Mouse (Mus musculus) layer of hippocampus, postnatal 14 days (tissue): ENCODE results near the gene Prmt8. TPM values are rescaled to one million over a fixed set of nuclear protein-coding genes. Genes with fewer than 3 reads are reported as not detected.

Experiments used
- DNase-seq, 2 experiments: peaks; one replicate each; pipeline ENCODE4 v3.0.0; 2021 to 2022; ENCODE audit warnings: low spot score in 2 of 2, mixed read lengths in 1 of 2
- microRNA-seq, 2 experiments: library from miRNA; unstranded; fragments of <30 nt; microRNA quantifications; one replicate each; pipeline ENCODE4 v1.2.0; 2021
- total RNA-seq, 2 experiments: library from RNA; stranded (reverse); gene quantifications; 2 replicates each; pipeline ENCODE4 v1.2.3; 2021

Prmt8 gene
- total RNA-seq, 2 experiments from 2014 or later: 85.2 to 90.9 TPM

DNA sequence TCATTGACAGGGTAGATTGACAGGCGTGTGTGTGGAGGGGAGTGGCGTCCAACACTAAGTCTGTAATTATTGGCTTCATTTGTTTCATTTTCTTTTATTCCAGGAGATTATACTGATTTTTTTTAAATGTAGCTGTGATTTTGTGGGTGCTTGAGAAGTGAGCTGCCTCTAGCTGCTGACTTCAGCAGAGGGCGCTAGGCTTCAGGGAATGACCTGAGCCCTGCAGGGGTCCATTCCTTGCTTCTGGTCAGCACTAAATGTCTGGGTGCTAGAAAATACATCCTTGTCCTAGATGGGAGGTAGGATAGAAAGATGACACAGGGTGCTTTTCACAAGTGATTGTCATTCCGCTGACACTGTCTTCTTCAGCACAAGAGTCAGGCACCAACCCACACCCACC, 99.2 kb downstream of the Prmt8 start:
- DNase-seq: no peak

DNA sequence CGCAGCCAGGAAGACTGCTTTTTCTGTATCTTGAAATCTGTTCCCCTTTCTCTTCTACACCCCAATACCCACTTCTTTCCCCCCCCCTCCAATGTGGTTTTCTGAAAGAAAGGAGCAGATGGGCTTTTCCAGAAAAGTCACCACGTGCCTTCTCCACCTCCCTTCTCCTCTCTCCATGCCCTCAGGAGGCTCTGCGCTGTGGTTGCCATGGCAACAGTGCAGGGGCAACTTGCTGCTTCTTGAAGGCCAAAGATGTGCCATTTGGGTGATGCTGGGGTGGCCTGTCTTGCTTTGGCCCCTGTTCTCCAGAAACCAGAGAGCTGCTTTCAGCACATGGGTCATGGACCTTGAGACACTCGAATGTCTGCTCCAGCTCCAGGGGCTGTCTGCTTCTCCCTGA, 100.0 kb downstream of the Prmt8 start:
- DNase-seq: no peak

DNA sequence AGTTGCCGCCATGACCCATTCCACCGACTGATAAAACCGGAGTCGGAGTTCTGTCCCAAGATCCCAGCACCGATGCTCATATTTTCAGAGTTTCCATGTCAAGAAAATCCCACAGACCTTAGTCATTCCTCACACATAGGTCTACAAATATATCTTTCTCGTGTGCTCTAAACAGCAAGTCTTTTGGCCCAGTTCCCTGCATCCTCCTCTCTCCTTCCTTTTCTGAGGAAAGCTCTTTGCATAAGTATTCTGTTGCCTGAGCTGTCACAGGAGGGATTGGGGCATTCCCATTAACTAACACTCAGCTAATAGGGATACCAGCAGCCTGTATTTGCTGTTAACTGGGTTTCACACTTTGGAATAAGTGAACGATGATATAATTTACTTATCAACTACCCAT, 106.0 kb downstream of the Prmt8 start:
- DNase-seq: no peak

DNA sequence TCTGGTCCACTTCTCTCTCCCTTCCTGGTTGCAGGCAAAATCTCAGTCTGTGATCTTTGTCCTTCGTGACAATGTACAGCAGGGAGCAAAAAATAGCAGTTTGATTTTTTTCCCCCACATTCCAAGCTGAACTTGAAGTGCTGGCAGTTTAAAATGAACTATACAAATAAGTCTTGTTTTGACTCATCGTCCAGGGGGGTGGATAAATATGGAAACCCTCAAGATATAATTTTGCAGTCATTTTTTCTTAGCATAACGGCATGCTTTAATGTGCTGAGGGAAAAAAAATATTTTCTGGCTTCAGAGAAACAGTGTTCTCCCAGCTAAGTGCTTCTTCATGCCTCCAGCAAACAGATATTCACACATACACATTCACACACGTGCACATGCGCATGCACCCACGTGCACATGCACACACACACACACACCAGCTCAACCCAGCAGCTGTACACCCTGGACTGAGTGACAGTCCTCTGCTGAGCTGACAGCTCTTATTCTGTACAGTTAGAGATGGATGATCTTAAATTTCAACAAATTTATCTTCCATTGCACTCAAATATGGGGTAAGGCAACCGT, 107.5 kb downstream of the Prmt8 start:
- no peak for DNase-seq

DNA sequence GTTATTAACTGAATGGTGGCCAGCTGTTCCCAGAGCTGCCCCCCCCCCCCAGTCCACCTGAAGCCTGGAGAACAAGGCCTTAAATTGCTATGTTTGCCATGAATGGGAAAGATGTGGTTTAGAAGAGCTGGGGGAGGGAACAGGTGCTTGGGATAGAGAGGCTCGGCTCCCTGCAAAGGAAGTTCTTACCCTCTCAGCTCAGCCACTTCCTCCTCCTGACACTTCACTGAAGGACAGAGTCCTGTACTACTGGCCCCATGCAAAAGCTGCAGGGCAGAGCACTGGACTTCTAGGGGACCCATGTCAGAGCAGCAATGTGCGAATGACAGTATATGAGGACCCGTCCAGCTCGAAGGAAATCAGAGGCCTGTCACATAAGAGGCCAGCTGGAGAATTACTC, 109.3 kb downstream of the Prmt8 start:
- no peak for DNase-seq

DNA sequence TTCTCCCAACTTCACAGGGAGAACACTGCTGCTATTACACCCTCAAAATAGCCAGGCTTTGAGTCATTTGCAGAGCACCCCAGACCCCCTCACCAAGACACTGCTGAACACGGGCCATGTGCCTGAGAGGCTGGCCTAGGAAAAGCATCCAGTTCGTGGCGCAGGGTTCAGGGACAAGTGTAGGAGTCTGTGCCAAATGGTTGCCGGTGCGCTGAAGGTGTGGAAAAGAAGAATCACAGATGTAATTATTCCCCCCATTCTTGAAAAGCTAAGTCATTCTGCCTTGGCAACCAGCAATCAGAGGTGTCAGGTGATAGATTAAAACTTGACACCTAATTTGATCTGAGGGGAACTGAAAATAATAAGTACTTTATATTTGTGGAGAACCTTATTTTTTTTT, 109.8 kb downstream of the Prmt8 start:
- DNase-seq: no peak

DNA sequence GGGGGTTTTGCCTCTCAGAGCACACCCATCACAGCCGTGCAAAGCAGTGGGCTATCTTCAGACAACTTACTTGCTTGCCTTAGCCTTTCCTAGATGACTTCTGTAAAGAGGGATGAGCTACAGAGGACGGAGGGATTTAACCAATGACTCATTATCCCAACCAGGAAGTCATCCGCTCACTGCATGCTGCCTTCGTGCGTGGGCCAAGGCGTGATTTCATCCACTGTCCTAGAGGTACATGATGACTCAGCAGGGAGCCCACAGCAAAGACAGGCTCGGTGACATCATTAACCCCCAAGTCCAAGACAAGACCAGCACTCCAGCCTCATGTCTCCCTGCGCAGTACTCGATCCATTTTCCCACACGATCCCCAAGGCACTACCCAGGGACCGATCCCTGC, 112.1 kb downstream of the Prmt8 start:
- DNase-seq: no peak

DNA sequence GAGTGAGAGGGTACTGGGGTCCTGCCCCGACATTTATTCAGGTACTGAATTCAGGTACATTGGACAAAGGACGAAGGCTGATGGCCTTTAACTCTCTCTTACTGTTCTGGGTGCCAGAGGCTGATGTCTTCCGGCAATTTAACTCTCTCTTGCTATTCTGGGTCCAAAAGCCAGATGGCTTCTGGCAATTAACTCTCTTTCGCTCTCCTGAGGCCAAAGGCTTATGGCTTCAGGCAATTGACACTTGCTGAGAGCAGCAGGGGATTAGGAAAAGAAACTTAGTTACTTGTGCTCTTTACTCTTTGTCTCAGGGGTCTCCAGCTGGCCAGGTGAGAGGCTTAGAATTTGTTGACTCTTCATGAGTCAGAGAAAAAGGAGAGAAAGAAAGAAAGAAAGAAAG, 113.3 kb downstream of the Prmt8 start:
- DNase-seq: no peak

DNA sequence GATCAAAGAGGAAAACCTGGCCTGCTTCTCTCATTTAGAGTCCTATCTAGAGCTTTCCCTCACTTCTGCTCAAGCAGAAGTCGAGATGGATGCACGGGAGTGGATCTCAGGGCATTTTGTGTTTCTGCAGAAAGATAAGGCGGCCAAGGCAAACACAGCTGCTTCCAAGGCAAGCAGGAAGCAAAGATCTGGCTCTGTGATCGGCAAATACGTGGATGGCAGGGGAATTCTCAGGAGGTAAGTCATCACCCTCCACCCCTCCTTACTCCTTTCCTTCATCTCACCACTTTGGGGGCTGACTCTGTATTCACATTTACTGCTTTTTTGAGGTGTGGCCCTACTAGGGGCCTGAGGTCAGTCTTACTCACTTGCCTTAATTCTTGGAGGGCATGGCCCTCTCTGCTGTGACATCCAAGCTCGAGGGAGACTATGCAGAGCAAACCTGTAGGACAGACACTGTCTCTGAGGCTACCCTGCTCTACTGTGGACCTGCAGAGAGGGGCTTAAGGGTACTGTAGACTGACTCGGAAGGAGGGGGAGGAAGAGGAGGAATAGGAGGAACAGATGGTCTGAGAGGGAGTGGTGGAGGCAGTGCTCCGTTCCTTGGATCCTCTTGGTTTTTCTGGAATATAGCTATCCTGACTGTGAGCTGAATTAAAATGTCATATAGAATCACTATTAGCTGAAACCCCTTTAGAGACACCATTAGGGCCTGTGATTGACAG, 128.0 kb downstream of the Prmt8 start:
- no peak for DNase-seq

Small RNA genes lying within 50 kb of the gene (microRNA-seq; reads per million reads assigned to microRNA genes)
- gene Mir7233: 0 reads per million in 2 experiments

Other genes starting within 250 kb of the Prmt8 start
- gene Cracr2a, start 208.1 kb downstream of the Prmt8 start, total RNA-seq: 1 to 10 TPM; 1.3 to 1.6 TPM
- gene Tspan11, start 118.1 kb upstream of the Prmt8 start, total RNA-seq: 1 to 10 TPM; 2.8 to 4.7 TPM